Mouse (Mus musculus): ENCODE measurements around the gene Ghrh. TPM values are rescaled to one million over a fixed set of nuclear protein-coding genes. Genes with fewer than 3 reads are reported as not detected.

The Ghrh gene
- total and polyA plus RNA-seq, 2 experiments = not detected

DNA sequence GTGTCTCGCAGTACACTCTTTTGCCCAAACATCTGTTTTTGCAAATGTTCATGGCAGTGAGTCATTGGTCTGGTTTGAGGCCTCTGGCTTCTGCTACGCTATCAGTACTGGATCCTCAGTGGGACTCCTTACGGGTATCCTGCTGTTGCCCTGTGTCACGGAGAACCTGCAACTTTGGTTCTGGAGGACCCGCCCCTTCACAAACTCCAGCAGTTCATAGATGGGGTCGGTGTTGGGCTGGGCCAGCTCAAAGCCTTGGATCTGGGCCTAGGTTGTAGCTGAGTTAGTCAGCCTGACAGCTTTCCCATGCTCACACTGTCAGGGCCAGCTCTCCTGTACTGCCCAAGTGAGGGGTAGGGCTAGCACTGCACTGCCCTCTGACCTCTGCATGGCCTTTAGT lies 47.3 kb downstream of the Ghrh start:
- no peaks in the 10 kb centered on the region for H3K79me2 ChIP-seq (ENCODE audit: control insufficient read depth, insufficient read depth, low read length)
- H3K4me3 ChIP-seq (ENCODE audit: insufficient read depth, low read depth, low read length) = no peak overlapping the region
- 90% methylated on average over 6 of the region's 6 CpGs for WGBS
- peaks cover 73% of the 10 kb centered on the region for H3K36me3 ChIP-seq (ENCODE audit: control insufficient read depth, insufficient read depth, low read length)
- no peak for DNase-seq (ENCODE audit: extremely low read depth, low read depth, low spot score)
- no peaks in the 10 kb centered on the region for H3K27me3 ChIP-seq (ENCODE audit: control insufficient read depth, insufficient read depth, low read length)
- H3K9ac ChIP-seq (ENCODE audit: low read depth, low read length) = no peak overlapping the region
- H3K27ac ChIP-seq (replicated peaks; ENCODE audit: insufficient read depth, low read depth, low read length) = no peak overlapping the region
- no peaks in the 10 kb centered on the region for H3K4me1 ChIP-seq (ENCODE audit: control insufficient read depth, insufficient read depth, low read length)
- TF ChIP-seq CTCF (IDR thresholded peaks at IDR 0.05; ENCODE audit: low read depth, low read length) (no peak), POLR2A (IDR thresholded peaks at IDR 0.05; ENCODE audit: extremely low read depth, insufficient read depth, low read length) (no peak)

DNA sequence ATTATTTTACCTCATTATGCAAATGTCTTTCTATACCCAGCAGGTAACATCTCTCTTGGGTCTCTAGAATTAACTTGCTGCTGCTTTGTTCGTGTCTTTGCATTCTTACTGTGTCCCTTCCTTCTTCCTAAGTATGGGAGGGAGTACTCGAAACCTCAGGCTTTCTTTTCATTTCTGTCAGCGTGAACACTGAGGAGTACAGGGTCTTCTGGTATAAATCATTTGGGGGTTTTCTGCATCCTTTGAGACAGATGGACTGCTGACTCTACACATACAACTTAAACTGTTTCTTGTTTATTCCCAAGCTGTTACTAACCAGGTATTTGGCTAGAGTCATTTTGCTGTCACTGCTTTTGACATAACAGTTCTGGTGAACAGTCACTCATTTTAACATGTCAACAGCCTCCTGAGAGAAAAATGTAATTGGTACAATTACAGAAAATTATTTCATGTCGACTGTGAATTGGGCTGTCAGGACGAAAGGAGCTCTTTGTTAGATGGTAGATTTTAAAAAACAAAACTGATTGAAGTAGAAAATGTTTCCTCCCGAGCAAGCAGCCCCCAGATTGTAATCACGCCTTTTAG lies 51.1 kb downstream of the Ghrh start:
- Histone ChIP-seq H3K4me3 (ENCODE audit: insufficient read depth, low read depth, low read length) (no peak overlapping the region), H3K79me2 (ENCODE audit: control insufficient read depth, insufficient read depth, low read length) (0 out of 2 replicates have a peak, but pooled peaks cover 1% of the 10 kb centered on the region), H3K4me1 (ENCODE audit: control insufficient read depth, insufficient read depth, low read length) (no peaks in the 10 kb centered on the region), H3K36me3 (ENCODE audit: control insufficient read depth, insufficient read depth, low read length) (peaks cover 71% of the 10 kb centered on the region), H3K27ac (replicated peaks; ENCODE audit: insufficient read depth, low read depth, low read length) (no peak overlapping the region), H3K9ac (ENCODE audit: low read depth, low read length) (no peak overlapping the region), H3K27me3 (ENCODE audit: control insufficient read depth, insufficient read depth, low read length) (no peaks in the 10 kb centered on the region)
- 91% methylated on average over 7 of the region's 7 CpGs for WGBS
- TF ChIP-seq POLR2A (IDR thresholded peaks at IDR 0.05; ENCODE audit: extremely low read depth, insufficient read depth, low read length) (no peak), CTCF (IDR thresholded peaks at IDR 0.05; ENCODE audit: low read depth, low read length) (no peak)
- no peak for DNase-seq (ENCODE audit: extremely low read depth, low read depth, low spot score)

DNA sequence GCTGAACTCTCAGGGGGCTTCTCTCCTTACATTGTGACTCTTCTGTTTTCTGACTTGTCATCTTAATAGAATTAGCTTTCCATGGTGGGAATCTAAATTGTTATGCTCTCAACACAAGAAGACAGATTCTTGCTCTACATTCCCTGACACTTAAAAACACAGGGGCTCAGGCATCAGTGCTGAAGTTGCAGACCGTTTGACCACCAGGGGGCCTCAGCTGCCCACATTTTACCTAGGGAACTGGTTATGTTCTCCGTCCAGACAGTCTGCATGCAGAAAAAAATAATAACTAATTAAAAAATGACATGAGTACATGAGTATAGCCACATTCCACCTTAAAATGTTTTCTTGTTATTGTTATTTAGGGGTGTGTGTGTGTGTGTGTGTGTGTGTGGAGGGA lies 55.2 kb downstream of the Ghrh start:
- Histone ChIP-seq H3K4me3 (ENCODE audit: insufficient read depth, low read depth, low read length) (no peak overlapping the region), H3K4me1 (ENCODE audit: control insufficient read depth, insufficient read depth, low read length) (no peaks in the 10 kb centered on the region), H3K79me2 (ENCODE audit: control insufficient read depth, insufficient read depth, low read length) (0 out of 2 replicates have a peak, but pooled peaks cover 5% of the 10 kb centered on the region), H3K27me3 (ENCODE audit: control insufficient read depth, insufficient read depth, low read length) (no peaks in the 10 kb centered on the region), H3K36me3 (ENCODE audit: control insufficient read depth, insufficient read depth, low read length) (peaks cover 59% of the 10 kb centered on the region), H3K27ac (replicated peaks; ENCODE audit: insufficient read depth, low read depth, low read length) (no peak overlapping the region), H3K9ac (ENCODE audit: low read depth, low read length) (no peak overlapping the region)
- WGBS = 31% methylated on average over 2 of the region's 2 CpGs
- TF ChIP-seq CTCF (IDR thresholded peaks at IDR 0.05; ENCODE audit: low read depth, low read length) (peak; percentile 73), POLR2A (IDR thresholded peaks at IDR 0.05; ENCODE audit: extremely low read depth, insufficient read depth, low read length) (no peak)
- peak; percentile 16 for DNase-seq (ENCODE audit: extremely low read depth, low read depth, low spot score)

DNA sequence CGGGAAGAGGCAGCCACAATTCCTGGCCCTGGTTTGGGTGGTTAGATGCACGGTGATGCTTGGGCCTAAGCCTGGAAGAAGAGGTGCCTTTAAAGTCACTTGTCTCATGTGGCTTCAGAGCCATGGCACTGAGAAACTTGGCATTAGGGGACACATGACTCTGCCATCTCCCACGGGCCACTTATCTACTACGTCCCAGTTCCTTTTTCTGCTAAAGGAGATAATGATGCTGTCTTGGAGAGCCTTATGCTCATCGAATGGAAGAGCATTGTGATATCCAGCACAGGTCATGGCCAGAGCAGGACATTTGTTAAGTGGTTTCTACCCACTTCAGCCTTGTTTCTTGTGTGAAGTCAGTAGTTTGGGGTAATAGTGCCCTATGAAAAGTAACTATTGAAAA lies 58.3 kb downstream of the Ghrh start:
- Histone ChIP-seq H3K4me1 (ENCODE audit: control insufficient read depth, insufficient read depth, low read length) (no peaks in the 10 kb centered on the region), H3K79me2 (ENCODE audit: control insufficient read depth, insufficient read depth, low read length) (0 out of 2 replicates have a peak, but pooled peaks cover 7% of the 10 kb centered on the region), H3K36me3 (ENCODE audit: control insufficient read depth, insufficient read depth, low read length) (peaks cover 45% of the 10 kb centered on the region), H3K9ac (ENCODE audit: low read depth, low read length) (no peak overlapping the region), H3K27me3 (ENCODE audit: control insufficient read depth, insufficient read depth, low read length) (no peaks in the 10 kb centered on the region), H3K4me3 (ENCODE audit: insufficient read depth, low read depth, low read length) (no peak overlapping the region), H3K27ac (replicated peaks; ENCODE audit: insufficient read depth, low read depth, low read length) (no peak overlapping the region)
- TF ChIP-seq CTCF (IDR thresholded peaks at IDR 0.05; ENCODE audit: low read depth, low read length) = no peak
- no peak for TF ChIP-seq POLR2A (IDR thresholded peaks at IDR 0.05; ENCODE audit: extremely low read depth, insufficient read depth, low read length)
- no peak for DNase-seq (ENCODE audit: extremely low read depth, low read depth, low spot score)
- whole genome bisulfite sequencing = 82% methylated on average over 5 of the region's 5 CpGs

DNA sequence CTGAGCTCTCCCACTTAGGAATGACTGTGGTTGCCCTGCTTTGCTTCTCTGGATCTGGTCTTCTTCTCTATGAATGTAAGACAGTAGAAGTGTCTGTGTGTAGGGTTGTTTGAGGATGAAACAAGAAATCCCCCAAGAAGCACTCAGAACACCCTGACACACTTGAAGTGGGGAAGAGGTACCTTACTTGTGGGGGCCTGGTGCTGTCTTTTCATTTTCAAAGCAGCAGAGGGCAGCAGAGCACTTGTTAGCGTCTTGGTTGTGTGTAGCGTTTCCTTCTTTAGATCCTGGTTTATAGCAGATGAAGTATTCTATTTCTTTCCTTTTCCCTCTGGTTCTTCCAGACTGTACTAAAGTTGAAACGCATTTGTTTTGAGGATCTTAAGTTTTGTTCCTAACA lies 59.8 kb downstream of the Ghrh start:
- TF ChIP-seq POLR2A (IDR thresholded peaks at IDR 0.05; ENCODE audit: extremely low read depth, insufficient read depth, low read length) (no peak), CTCF (IDR thresholded peaks at IDR 0.05; ENCODE audit: low read depth, low read length) (peak; percentile 40; the same call in 1 of the 2 replicates)
- H3K27me3 ChIP-seq (ENCODE audit: control insufficient read depth, insufficient read depth, low read length) = no peaks in the 10 kb centered on the region
- no peak overlapping the region for H3K4me3 ChIP-seq (ENCODE audit: insufficient read depth, low read depth, low read length)
- DNase-seq (ENCODE audit: extremely low read depth, low read depth, low spot score) = no peak
- H3K27ac ChIP-seq (replicated peaks; ENCODE audit: insufficient read depth, low read depth, low read length) = no peak overlapping the region
- H3K79me2 ChIP-seq (ENCODE audit: control insufficient read depth, insufficient read depth, low read length) = 0 out of 2 replicates have a peak, but pooled peaks cover 12% of the 10 kb centered on the region
- H3K4me1 ChIP-seq (ENCODE audit: control insufficient read depth, insufficient read depth, low read length) = no peaks in the 10 kb centered on the region
- no peak overlapping the region for H3K9ac ChIP-seq (ENCODE audit: low read depth, low read length)
- WGBS = 39% methylated on average over 3 of the region's 3 CpGs
- H3K36me3 ChIP-seq (ENCODE audit: control insufficient read depth, insufficient read depth, low read length) = peaks cover 43% of the 10 kb centered on the region

DNA sequence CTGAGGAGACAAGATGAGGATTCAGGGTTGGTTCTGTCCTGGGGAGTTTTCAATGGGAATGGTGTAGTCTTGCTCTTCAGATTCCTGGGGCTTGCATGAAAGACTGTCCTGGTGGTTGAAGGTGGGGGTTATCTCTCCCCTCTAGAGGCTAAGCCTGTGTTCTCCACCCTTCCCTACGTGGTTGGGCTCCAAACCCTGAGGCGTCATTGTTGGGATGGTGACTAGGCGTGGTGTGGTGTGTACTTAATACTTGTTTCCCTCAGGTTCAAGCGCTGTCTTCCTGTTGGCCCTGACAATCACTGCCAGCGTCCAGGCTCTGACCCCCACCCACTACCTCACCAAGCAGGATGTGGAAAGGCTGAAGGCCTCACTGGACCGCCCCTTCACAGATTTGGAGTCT lies 64.0 kb downstream of the Ghrh start:
- Histone ChIP-seq H3K79me2 (ENCODE audit: control insufficient read depth, insufficient read depth, low read length) (peaks cover 25% of the 10 kb centered on the region; the same call in 1 of the 2 replicates), H3K27me3 (ENCODE audit: control insufficient read depth, insufficient read depth, low read length) (no peaks in the 10 kb centered on the region), H3K4me1 (ENCODE audit: control insufficient read depth, insufficient read depth, low read length) (peaks cover 4% of the 10 kb centered on the region), H3K27ac (replicated peaks; ENCODE audit: insufficient read depth, low read depth, low read length) (no peak overlapping the region), H3K36me3 (ENCODE audit: control insufficient read depth, insufficient read depth, low read length) (peaks cover 22% of the 10 kb centered on the region), H3K9ac (ENCODE audit: low read depth, low read length) (no peak overlapping the region), H3K4me3 (ENCODE audit: insufficient read depth, low read depth, low read length) (no peak overlapping the region)
- DNase-seq (ENCODE audit: extremely low read depth, low read depth, low spot score) = no peak
- TF ChIP-seq CTCF (IDR thresholded peaks at IDR 0.05; ENCODE audit: low read depth, low read length) = no peak
- TF ChIP-seq POLR2A (IDR thresholded peaks at IDR 0.05; ENCODE audit: extremely low read depth, insufficient read depth, low read length) = no peak
- 92% methylated on average over 6 of the region's 6 CpGs for WGBS

Other genes starting within 250 kb of the Ghrh start
- gene Samhd1, start 212.2 kb downstream of the Ghrh start, total RNA-seq (2014; rRNA removed) = 22.8 and 26.9 TPM in 2 replicates
- 7.5 and 12.0 TPM in 2 replicates for gene Samhd1, start 212.2 kb downstream of the Ghrh start, polyA plus RNA-seq (2012; rRNA removed)
- 2.3 and 3.0 TPM in 2 replicates for gene Rbl1, start 143.0 kb downstream of the Ghrh start, total RNA-seq (2014; rRNA removed)
- gene Rbl1, start 143.0 kb downstream of the Ghrh start, polyA plus RNA-seq (2012; rRNA removed) = 0.62 and 0.77 TPM in 2 replicates
- gene Rpn2, start 68.5 kb downstream of the Ghrh start, total RNA-seq (2014; rRNA removed) = 118 and 144 TPM in 2 replicates
- gene Rpn2, start 68.5 kb downstream of the Ghrh start, polyA plus RNA-seq (2012; rRNA removed) = 155 and 157 TPM in 2 replicates
- under 0.01 TPM in 1 of 2 replicates, not detected in the other for gene Mroh8, start 68.0 kb downstream of the Ghrh start, total RNA-seq (2014; rRNA removed)
- 0.02 and 0.05 TPM in 2 replicates for gene Mroh8, start 68.0 kb downstream of the Ghrh start, polyA plus RNA-seq (2012; rRNA removed)
- gene Manbal, start 20.1 kb upstream of the Ghrh start, total RNA-seq (2014; rRNA removed) = 3.3 and 3.8 TPM in 2 replicates
- gene Manbal, start 20.1 kb upstream of the Ghrh start, polyA plus RNA-seq (2012; rRNA removed) = 28.5 and 31.9 TPM in 2 replicates
- gene Src, start 70.9 kb upstream of the Ghrh start, total RNA-seq (2014; rRNA removed) = 1.3 and 1.7 TPM in 2 replicates
- 3.2 and 5.6 TPM in 2 replicates for gene Src, start 70.9 kb upstream of the Ghrh start, polyA plus RNA-seq (2012; rRNA removed)
- 0.34 TPM in 1 of 2 replicates, not detected in the other for gene Nnat, start 212.6 kb upstream of the Ghrh start, total RNA-seq (2014; rRNA removed)
- gene Nnat, start 212.6 kb upstream of the Ghrh start, polyA plus RNA-seq (2012; rRNA removed) = 0.24 TPM in 1 of 2 replicates, not detected in the other
- 14.1 and 16.3 TPM in 2 replicates for gene Blcap, start 223.8 kb upstream of the Ghrh start, total RNA-seq (2014; rRNA removed)
- gene Blcap, start 223.8 kb upstream of the Ghrh start, polyA plus RNA-seq (2012; rRNA removed) = 33.1 and 37.9 TPM in 2 replicates

Data from liver, adult 2 months (tissue).